Mouse (Mus musculus) liver, embryonic 16.5 days (tissue): Measurements from ENCODE around the gene Zmym6. TPM values are rescaled to one million over a fixed set of nuclear protein-coding genes. Genes with fewer than 3 reads are reported as not detected.

Experiments used
- ATAC-seq: fragments of 200-750 bp; cut with Nextera tagmentation; 2 replicates; pipeline ENCODE4 v1.8.0; 2017; ENCODE audit warnings: low read depth, mild to moderate bottlenecking, moderate number of reproducible peaks, moderate library complexity
- H3K27ac ChIP-seq: fragments of 300-500 bp; sonication (generic); 2 replicates; pipeline ENCODE4 v1.5.1; 2014; ENCODE audit warnings: mild to moderate bottlenecking, low read length
- H3K27me3 ChIP-seq: fragments of 300-500 bp; sonication (generic); 2 replicates; pipeline ENCODE4 v1.6.1; 2014; ENCODE audit warnings: low read depth, low read length, mixed read lengths; ENCODE audit not compliant: control insufficient read depth, insufficient read depth
- H3K36me3 ChIP-seq: fragments of 300-500 bp; sonication (generic); 2 replicates; pipeline ENCODE4 v1.6.1; 2014; ENCODE audit warnings: mild to moderate bottlenecking; ENCODE audit not compliant: control insufficient read depth, insufficient read depth
- H3K4me1 ChIP-seq: fragments of 300-500 bp; sonication (generic); 2 replicates; pipeline ENCODE4 v1.6.1; 2014; ENCODE audit warnings: low read depth, low read length, mixed read lengths; ENCODE audit not compliant: control insufficient read depth
- H3K4me2 ChIP-seq: fragments of 300-500 bp; sonication (generic); 2 replicates; pipeline ENCODE4 v1.6.1; 2014; ENCODE audit warnings: low read depth, low read length, mixed read lengths
- H3K4me3 ChIP-seq: fragments of 300-500 bp; sonication (generic); 2 replicates; pipeline ENCODE4 v1.5.1; 2014; ENCODE audit warnings: low read depth, mild to moderate bottlenecking, low read length
- H3K9ac ChIP-seq: fragments of 300-500 bp; sonication (generic); 2 replicates; pipeline ENCODE4 v1.6.1; 2014; ENCODE audit warnings: low read depth, low read length
- H3K9me3 ChIP-seq: fragments of 300-500 bp; sonication (generic); replicated peaks from 2 replicates; pipeline ENCODE4 v1.6.1; 2016; ENCODE audit warnings: low read length; ENCODE audit not compliant: control insufficient read depth
- WGBS: fragments of 180-500 bp; shearing (Covaris S2); extraction: QIAGEN DNeasy Blood & Tissue Kit; methylation state at CpG from one replicate; pipeline ENCODE4 v1.1.7; 2014; ENCODE audit not compliant: insufficient replicate concordance; 5-methylcytosine and 5-hydroxymethylcytosine counted together
- polyA plus RNA-seq: library from polyadenylated mRNA; unstranded; fragments of >200 nt; fragmentation: Nextera tagmentation; extraction: Ambion mirVana; gene quantifications from 2 replicates; pipeline ENCODE4 v1.2.1, GENCODE M21; 2015

Zmym6 gene
- polyA plus RNA-seq, 1 experiment from 2014 or later = 3.3 TPM

- Histone ChIP-seq H3K27me3 (no peaks in the 10 kb centered on the region), H3K27ac (no peak overlapping the region), H3K9me3 (no peaks in the 10 kb centered on the region), H3K36me3 (no peaks in the 10 kb centered on the region), H3K4me2 (no peak overlapping the region), H3K9ac (no peak overlapping the region), H3K4me3 (no peak overlapping the region), H3K4me1 (no peaks in the 10 kb centered on the region)
- 66% methylated on average over 13 of the region's 13 CpGs for WGBS
- no peak for ATAC-seq
These were observed 72.8 kb downstream of the Zmym6 start for GRCm38 (mm10) chr4:127150031-127150430.

- no peak for ATAC-seq
These were observed 76.2 kb downstream of the Zmym6 start for GRCm38 (mm10) chr4:127153345-127153744.

GRCm38 (mm10) chr4:127155757-127156156 lies 78.6 kb downstream of the Zmym6 start:
- WGBS = 42% methylated on average over 5 of the region's 5 CpGs
- Histone ChIP-seq H3K4me1 (no peaks in the 10 kb centered on the region), H3K36me3 (no peaks in the 10 kb centered on the region), H3K27me3 (no peaks in the 10 kb centered on the region), H3K9me3 (no peaks in the 10 kb centered on the region), H3K4me3 (no peak overlapping the region), H3K4me2 (no peak overlapping the region), H3K9ac (no peak overlapping the region), H3K27ac (no peak overlapping the region)
- ATAC-seq = no peak

More at GRCm38 (mm10) chr4:127153345-127153744, 76.2 kb downstream of the Zmym6 start:
- no peak overlapping the region for H3K4me2 ChIP-seq
- no peak overlapping the region for H3K9ac ChIP-seq
- H3K36me3 ChIP-seq = no peaks in the 10 kb centered on the region
- H3K9me3 ChIP-seq = no peaks in the 10 kb centered on the region
- no peaks in the 10 kb centered on the region for H3K4me1 ChIP-seq
- H3K27me3 ChIP-seq = no peaks in the 10 kb centered on the region
- no peak overlapping the region for H3K4me3 ChIP-seq
- WGBS = 30% methylated on average over 1 of the region's 1 CpGs
- H3K27ac ChIP-seq = no peak overlapping the region

GRCm38 (mm10) chr4:127157746-127158145 lies 80.6 kb downstream of the Zmym6 start:
- no peak for ATAC-seq
- no peaks in the 10 kb centered on the region for H3K4me1 ChIP-seq
- H3K9ac ChIP-seq = no peak overlapping the region
- H3K27me3 ChIP-seq = no peaks in the 10 kb centered on the region
- no peak overlapping the region for H3K27ac ChIP-seq
- no peak overlapping the region for H3K4me2 ChIP-seq
- WGBS = 56% methylated on average over 4 of the region's 4 CpGs
- no peaks in the 10 kb centered on the region for H3K36me3 ChIP-seq
- no peaks in the 10 kb centered on the region for H3K9me3 ChIP-seq
- H3K4me3 ChIP-seq = no peak overlapping the region

- no peak overlapping the region for H3K27ac ChIP-seq
- no peak for ATAC-seq
- no peak overlapping the region for H3K9ac ChIP-seq
- no peak overlapping the region for H3K4me2 ChIP-seq
- 45% methylated on average over 8 of the region's 8 CpGs for WGBS
- peaks cover 19% of the 10 kb centered on the region for H3K27me3 ChIP-seq
- no peaks in the 10 kb centered on the region for H3K36me3 ChIP-seq
- no peaks in the 10 kb centered on the region for H3K9me3 ChIP-seq
- H3K4me1 ChIP-seq = no peaks in the 10 kb centered on the region
- no peak overlapping the region for H3K4me3 ChIP-seq
These were observed 86.7 kb downstream of the Zmym6 start for GRCm38 (mm10) chr4:127163926-127164325.

GRCm38 (mm10) chr4:127167096-127167495 lies 89.9 kb downstream of the Zmym6 start:
- H3K27me3 ChIP-seq = peaks cover 43% of the 10 kb centered on the region
- H3K27ac ChIP-seq = no peak overlapping the region
- no peak overlapping the region for H3K9ac ChIP-seq
- H3K36me3 ChIP-seq = no peaks in the 10 kb centered on the region
- no peaks in the 10 kb centered on the region for H3K9me3 ChIP-seq
- 58% methylated on average over 5 of the region's 5 CpGs for WGBS
- H3K4me1 ChIP-seq = no peaks in the 10 kb centered on the region; the same call in 1 of the 2 replicates
- H3K4me3 ChIP-seq = no peak overlapping the region
- no peak for ATAC-seq
- H3K4me2 ChIP-seq = no peak overlapping the region

GRCm38 (mm10) chr4:127167731-127168130 lies 90.5 kb downstream of the Zmym6 start:
- Histone ChIP-seq H3K4me2 (no peak overlapping the region), H3K27me3 (peaks cover 43% of the 10 kb centered on the region), H3K36me3 (no peaks in the 10 kb centered on the region), H3K4me1 (no peaks in the 10 kb centered on the region; the same call in 1 of the 2 replicates), H3K9ac (no peak overlapping the region), H3K27ac (no peak overlapping the region), H3K9me3 (no peaks in the 10 kb centered on the region), H3K4me3 (no peak overlapping the region)
- no peak for ATAC-seq
- WGBS = 14% methylated on average over 8 of the region's 8 CpGs

GRCm38 (mm10) chr4:127168211-127168913 lies 91.2 kb downstream of the Zmym6 start:
- Histone ChIP-seq H3K4me2 (peak overlapping the region; percentile 67), H3K4me1 (no peaks in the 10 kb centered on the region; the same call in 1 of the 2 replicates), H3K4me3 (peak overlapping the region; percentile 60), H3K27ac (no peak overlapping the region), H3K27me3 (peaks cover 43% of the 10 kb centered on the region), H3K36me3 (no peaks in the 10 kb centered on the region), H3K9me3 (no peaks in the 10 kb centered on the region), H3K9ac (no peak overlapping the region)
- ATAC-seq = peak; percentile 23
- 1% methylated on average over 39 of the region's 39 CpGs for WGBS

GRCm38 (mm10) chr4:127168914-127169345 lies 91.7 kb downstream of the Zmym6 start, which contains the start of gene Dlgap3:
Gene Dlgap3 (plus strand): TSS chr4:127169204.
- H3K27ac ChIP-seq = no peak within 1 kb of the TSS
- no peaks in the 10 kb centered on the region for H3K36me3 ChIP-seq
- peak within 1 kb of the TSS; percentile 28; the same call in 1 of the 2 replicates for H3K9ac ChIP-seq
- no peaks in the 10 kb centered on the region; the same call in 1 of the 2 replicates for H3K4me1 ChIP-seq
- H3K4me3 ChIP-seq = peak within 1 kb of the TSS; percentile 60
- no peaks in the 10 kb centered on the region for H3K9me3 ChIP-seq
- ATAC-seq = peak; percentile 72
- peak within 1 kb of the TSS; percentile 67 for H3K4me2 ChIP-seq
- 1% methylated on average over 60 of the region's 67 CpGs for WGBS
- peaks cover 43% of the 10 kb centered on the region for H3K27me3 ChIP-seq
